Mouse (Mus musculus) thymus, adult 18-20 months (tissue): ENCODE results near the gene Vdr.

Experiments
- DNase-seq, 2 experiments: peaks; one replicate each; pipeline ENCODE4 v3.0.0; 2022; ENCODE audit warnings: mixed read lengths in 2 of 2

Gene Vdr

GRCm38 (mm10) chr15:97827401-97827800 is 83.0 kb downstream of the Vdr start:
- no peak for DNase-seq

GRCm38 (mm10) chr15:97826588-97827261 is 83.7 kb downstream of the Vdr start:
- DNase-seq, result no peak

- no peak for DNase-seq
Measured at GRCm38 (mm10) chr15:97825941-97826587, 84.4 kb downstream of the Vdr start.

GRCm38 (mm10) chr15:97825071-97825940 is 85.1 kb downstream of the Vdr start:
- DNase-seq, result peak; percentile 95 to 96

GRCm38 (mm10) chr15:97824042-97824441 is 86.4 kb downstream of the Vdr start:
- DNase-seq, result no peak

GRCm38 (mm10) chr15:97823479-97823878 is 87.0 kb downstream of the Vdr start:
- DNase-seq, result no peak

GRCm38 (mm10) chr15:97822545-97823228 is 87.7 kb downstream of the Vdr start:
- no peak for DNase-seq

GRCm38 (mm10) chr15:97821983-97822363 is 88.5 kb downstream of the Vdr start:
- peak; percentile 61 to 67 for DNase-seq

- peak in 1 of 2 experiments; percentile 40 for DNase-seq
Measured at GRCm38 (mm10) chr15:97821321-97821982, 89.0 kb downstream of the Vdr start.

- DNase-seq, result no peak
Measured at GRCm38 (mm10) chr15:97819937-97820336, 90.5 kb downstream of the Vdr start.

- no peak for DNase-seq
Measured at GRCm38 (mm10) chr15:97816199-97816994, 94.0 kb downstream of the Vdr start.

- DNase-seq, result no peak
Measured at GRCm38 (mm10) chr15:97815254-97815653, 95.2 kb downstream of the Vdr start.

- DNase-seq, result no peak
Measured at GRCm38 (mm10) chr15:97814703-97815102, 95.7 kb downstream of the Vdr start.

GRCm38 (mm10) chr15:97813452-97814204 is 96.8 kb downstream of the Vdr start:
- no peak for DNase-seq

- DNase-seq, result no peak
Measured at GRCm38 (mm10) chr15:97812875-97813274, 97.6 kb downstream of the Vdr start.

- DNase-seq, result no peak
Measured at GRCm38 (mm10) chr15:97812126-97812525, 98.3 kb downstream of the Vdr start.

GRCm38 (mm10) chr15:97811307-97811706 is 99.1 kb downstream of the Vdr start:
- no peak for DNase-seq

- no peak for DNase-seq
Measured at GRCm38 (mm10) chr15:97810399-97810798, 100.0 kb downstream of the Vdr start.

- no peak for DNase-seq
Measured at GRCm38 (mm10) chr15:97809942-97810341, 100.5 kb downstream of the Vdr start.

- DNase-seq, result no peak
Measured at GRCm38 (mm10) chr15:97809206-97809605, 101.2 kb downstream of the Vdr start.

- DNase-seq, result no peak
Measured at GRCm38 (mm10) chr15:97808532-97808931, 101.9 kb downstream of the Vdr start.
